Mouse (Mus musculus) adrenal gland, adult 2 months (tissue): ENCODE measurements around the gene Vmn2r107. TPM values are rescaled to one million over a fixed set of nuclear protein-coding genes. Genes with fewer than 3 reads are reported as not detected.

Experiments
- DNase-seq: peaks from one replicate; pipeline ENCODE4 v3.0.0; 2021
- long read RNA-seq: library from polyadenylated mRNA; stranded (forward); transcript quantifications from one replicate; pipeline ENCODE4 v2.0.0, GENCODE M21; 2021
- polyA plus RNA-seq: library from polyadenylated mRNA; depleted of rRNA; stranded (reverse); fragments of >200 nt; gene quantifications from 2 replicates; pipeline ENCODE4 v1.2.3, GENCODE M21; 2012; rRNA removed
- total RNA-seq, 2 experiments: library from RNA; stranded (reverse); gene quantifications; 2 replicates each; pipeline ENCODE4 v1.2.3; 2021

The Vmn2r107 gene
- total RNA-seq (not detected), polyA plus RNA-seq (not detected in 2 replicates)
- long read RNA-seq, result 0 reads

DNA sequence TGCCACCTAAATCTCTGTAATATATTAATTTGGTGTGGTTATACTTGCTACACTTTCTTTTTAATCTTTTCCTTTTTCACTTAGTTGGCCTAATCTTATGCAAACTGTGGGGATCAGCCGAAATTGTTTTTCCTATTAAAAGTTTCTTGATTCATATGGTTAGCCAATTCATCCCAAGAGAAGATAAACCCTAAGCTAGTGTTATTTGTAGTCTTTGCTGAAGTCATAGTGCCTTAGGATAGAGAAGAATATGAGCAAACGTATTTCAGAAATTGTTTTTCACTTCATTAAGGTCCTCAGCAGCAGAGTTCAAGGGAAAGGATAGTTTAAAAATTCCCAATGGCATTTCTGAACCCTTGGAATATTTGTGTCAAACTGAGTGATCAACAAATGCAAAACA lies at the start of gene Vmn2r107:
TSS of gene Vmn2r107 (plus strand) at position 301 of the 400 bp plus-strand sequence.
- no peak for DNase-seq

DNA sequence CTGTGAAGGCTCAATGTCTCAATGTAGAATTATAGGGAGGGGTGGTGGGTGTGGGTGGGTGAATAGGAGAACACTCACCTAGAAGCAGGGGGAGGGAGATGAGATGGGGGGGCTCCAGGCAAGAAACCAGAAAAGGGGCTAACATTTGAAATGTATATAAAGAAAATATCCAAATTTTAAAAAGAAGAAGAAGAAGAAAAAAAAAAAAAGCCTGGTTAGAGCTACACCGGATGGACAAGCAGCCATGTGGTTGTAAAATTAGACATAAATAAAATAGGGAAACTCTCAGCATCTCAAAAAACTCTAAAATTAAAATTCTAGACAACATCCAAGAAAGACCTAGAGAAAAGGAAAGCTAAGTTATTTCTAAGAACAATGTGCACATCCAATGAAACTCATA lies 39.3 kb upstream of the Vmn2r107 start:
- DNase-seq, result no peak

DNA sequence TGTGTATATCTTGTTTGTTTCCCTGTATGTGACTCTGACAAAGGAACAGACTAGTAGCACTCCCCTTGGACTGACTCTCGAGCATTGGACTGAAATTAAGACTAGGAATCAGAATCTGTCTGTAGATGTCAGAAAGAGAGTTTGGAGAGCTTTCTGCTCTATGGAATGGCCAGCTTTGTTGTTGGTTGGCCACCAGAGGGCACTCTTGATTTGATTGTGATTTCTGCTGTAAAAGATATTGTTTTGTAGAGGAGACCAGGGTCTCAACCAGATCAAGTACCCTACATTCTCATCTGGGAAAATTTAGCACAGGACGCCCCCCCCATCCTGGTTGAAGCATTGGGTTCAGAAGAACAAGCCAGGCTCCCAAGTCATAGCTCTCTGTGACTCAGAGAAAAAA lies 54.1 kb downstream of the Vmn2r107 start:
- DNase-seq, result no peak

DNA sequence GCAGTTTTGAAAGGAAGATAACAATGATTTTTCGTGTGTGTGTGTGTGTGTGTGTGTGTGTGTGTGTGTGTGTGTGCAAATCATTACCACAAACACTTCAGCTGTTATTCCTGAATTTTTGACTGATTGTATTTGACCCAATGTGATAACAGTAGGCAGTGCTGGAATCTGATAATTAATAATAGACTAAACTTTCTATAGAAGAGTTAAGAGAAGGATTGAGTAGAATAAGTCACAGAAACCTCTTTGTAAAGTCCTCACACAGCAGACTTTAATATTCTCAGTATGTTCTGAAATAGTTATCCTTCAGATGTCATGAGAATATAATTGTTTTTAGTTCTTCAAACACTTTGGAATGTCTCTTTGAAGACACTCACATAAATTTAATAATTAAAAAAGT lies 68.8 kb downstream of the Vmn2r107 start, which contains the start of gene Vmn1r224:
TSS of gene Vmn1r224 (plus strand) at position 301 of the 400 bp plus-strand sequence.
- no peak for DNase-seq

Other genes starting within 250 kb of the Vmn2r107 start
- gene Fpr-rs7, start 231.0 kb upstream of the Vmn2r107 start, total RNA-seq, result not detected
- not detected in 2 replicates for gene Fpr-rs7, start 231.0 kb upstream of the Vmn2r107 start, polyA plus RNA-seq
- not detected for gene Fpr-rs6, start 162.1 kb upstream of the Vmn2r107 start, total RNA-seq
- not detected in 2 replicates for gene Fpr-rs6, start 162.1 kb upstream of the Vmn2r107 start, polyA plus RNA-seq
- gene Vmn2r105, start 110.2 kb upstream of the Vmn2r107 start, total RNA-seq, result not detected
- gene Vmn2r105, start 110.2 kb upstream of the Vmn2r107 start, polyA plus RNA-seq, result not detected in 2 replicates
- not detected for gene Vmn2r106, start 59.7 kb upstream of the Vmn2r107 start, total RNA-seq
- not detected in 2 replicates for gene Vmn2r106, start 59.7 kb upstream of the Vmn2r107 start, polyA plus RNA-seq
- gene Vmn1r224, start 68.9 kb downstream of the Vmn2r107 start, total RNA-seq, result not detected
- gene Vmn1r224, start 68.9 kb downstream of the Vmn2r107 start, polyA plus RNA-seq, result not detected in 2 replicates
- gene Vmn2r108, start 136.1 kb downstream of the Vmn2r107 start, total RNA-seq, result not detected
- not detected in 2 replicates for gene Vmn2r108, start 136.1 kb downstream of the Vmn2r107 start, polyA plus RNA-seq
- gene Vmn1r225, start 152.9 kb downstream of the Vmn2r107 start, total RNA-seq, result not detected
- not detected in 2 replicates for gene Vmn1r225, start 152.9 kb downstream of the Vmn2r107 start, polyA plus RNA-seq
- not detected for gene Vmn2r109, start 219.5 kb downstream of the Vmn2r107 start, total RNA-seq
- gene Vmn2r109, start 219.5 kb downstream of the Vmn2r107 start, polyA plus RNA-seq, result not detected in 2 replicates